Mouse (Mus musculus) 3T3-L1 (cell line): Measurements from ENCODE around the gene Olfr1418.

Source experiments
- DNase-seq: peaks from one replicate; pipeline ENCODE4 v3.0.0-alpha.2; 2015; ENCODE audit warnings: low read depth, low spot score

Olfr1418 gene

DNA sequence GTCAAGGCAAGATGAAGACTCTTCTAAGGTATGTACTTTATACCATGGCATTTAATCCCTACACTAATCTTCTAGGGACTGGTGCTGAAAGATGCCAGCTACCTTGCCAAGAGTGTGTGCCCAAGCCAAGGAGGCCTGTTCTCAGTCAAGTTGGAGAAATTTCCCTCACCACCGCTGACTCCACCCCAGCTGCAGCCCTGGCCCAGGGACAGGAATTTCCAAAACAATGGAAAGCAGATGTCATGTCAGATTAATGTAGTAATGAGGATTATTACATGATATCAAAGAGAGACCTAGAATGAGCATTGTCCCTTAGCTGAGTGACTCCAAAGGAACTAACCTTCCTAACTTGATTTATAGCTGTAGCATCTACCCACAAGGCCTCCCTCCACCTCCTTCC is 50.0 kb downstream of the Olfr1418 start:
- DNase-seq, result peak; percentile 59

DNA sequence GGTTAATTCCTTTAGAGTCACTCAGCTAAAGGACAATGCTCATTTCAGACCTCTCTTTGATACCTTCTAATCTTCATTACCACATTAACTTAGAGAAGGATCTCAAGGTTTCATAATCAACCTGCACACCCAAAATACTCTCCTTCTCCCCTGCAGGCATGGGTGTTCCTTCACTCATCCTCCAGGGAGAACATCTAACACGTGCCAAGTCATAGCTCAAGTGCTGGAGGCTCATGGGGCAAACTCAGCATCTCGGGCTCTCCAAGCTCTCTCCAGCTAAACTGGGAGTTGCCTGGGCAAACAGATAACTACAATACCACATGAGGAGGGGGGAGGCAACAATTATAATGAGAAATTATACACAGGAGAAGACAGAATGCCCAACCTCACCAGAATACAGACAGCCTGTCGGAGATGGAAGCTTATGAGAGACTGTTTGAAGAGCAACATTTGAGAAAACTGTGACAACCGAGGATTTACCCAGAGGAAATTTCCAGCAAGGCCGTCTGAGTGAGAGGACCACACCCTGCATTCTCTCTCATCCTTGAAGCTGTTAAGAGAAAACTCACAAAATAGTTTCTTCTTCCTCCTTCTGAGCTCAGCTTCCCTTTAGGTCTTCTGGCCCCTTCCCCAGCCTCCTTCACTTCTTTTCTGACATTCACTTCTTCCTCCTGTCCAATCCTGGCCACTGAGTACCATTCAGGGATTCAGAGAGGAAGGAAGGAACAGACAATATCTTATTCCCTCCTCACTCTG is 50.7 kb downstream of the Olfr1418 start:
- no peak for DNase-seq

DNA sequence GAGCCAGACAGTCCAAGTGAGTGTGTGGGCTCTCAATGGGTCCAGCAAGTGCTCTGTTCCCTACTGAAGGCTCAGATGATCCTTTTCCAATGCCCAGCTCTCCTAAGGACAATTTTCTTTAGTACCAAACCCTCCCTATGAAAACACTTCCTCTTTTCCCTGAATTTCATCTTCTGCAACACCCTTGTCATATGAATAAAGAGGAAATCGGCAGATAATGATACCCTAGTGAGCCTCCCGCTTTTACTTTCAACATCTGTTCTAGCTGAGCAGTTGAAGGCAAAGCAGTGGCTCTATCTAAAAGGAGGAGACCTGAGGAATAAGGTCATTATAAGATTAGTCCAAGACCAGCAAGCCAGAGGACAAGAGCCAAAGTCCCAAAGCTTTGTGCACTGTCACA is 52.4 kb downstream of the Olfr1418 start:
- no peak for DNase-seq

DNA sequence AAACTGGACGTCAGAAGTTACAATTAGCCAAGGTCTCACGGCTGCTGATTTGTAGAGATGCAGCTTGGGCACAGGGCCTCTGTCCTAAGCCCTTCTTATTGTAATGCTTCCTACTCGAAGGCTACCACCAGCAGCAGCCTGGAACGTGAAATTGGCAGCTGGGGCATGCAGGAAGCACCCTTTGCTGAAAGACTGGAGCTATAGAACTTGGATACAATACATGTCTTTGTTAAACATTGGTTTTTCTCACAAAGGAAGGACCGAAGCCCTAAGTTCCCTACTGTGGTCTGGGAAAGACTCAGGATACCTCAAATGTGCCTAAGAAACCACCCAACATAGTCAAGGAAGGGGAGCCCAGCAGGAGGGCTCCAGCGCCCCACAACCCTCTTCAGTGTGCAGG is 53.0 kb downstream of the Olfr1418 start:
- DNase-seq, result no peak

DNA sequence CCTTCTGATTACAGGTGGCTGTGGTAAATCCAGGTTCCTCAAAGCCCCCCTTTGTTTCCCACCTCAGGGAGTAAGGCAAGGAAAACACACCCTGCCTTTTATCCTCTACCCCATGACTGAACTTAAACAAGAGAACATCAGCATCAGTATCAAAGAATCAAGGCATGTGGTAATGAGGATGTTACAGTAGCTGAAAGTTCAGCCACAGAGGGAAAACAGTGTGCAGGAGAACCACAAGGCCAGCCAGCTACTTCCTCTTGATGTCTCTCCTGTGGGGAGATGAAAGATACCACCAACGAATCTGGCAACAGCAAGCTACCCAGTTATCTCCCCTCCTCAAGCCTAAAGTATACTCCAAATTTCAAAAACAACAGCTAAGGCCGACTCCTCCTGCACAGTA is 53.6 kb downstream of the Olfr1418 start:
- no peak for DNase-seq

DNA sequence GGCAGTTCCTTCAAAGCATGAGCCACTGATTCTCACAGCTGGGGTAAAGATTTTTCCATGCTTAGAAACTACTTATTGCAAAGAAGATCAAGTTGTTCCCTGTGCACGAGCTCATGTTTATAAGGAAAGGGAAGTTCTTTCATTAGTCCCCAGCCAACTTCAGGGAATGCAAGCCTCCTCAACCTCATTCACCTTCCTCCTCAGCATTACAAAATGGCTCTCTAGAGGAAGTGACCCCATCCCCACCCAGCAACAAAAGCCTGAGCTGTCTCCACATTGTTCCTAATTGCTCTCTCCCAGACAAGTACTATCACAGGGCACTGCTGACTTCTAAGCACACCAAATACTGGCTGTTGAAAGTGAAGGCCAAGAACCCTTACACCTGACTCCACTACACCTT is 56.4 kb downstream of the Olfr1418 start:
- DNase-seq, result no peak
